ENCODE assay signal across 40 mouse cellular contexts in genomic region chr9:46362459-46362858, GRCm38 (mm10). TPM values are rescaled to one million over a fixed set of nuclear protein-coding genes. Genes with fewer than 3 reads are reported as not detected.
"Had no signal": no experiment of that assay in that cellular context is flagged by ENCODE, and none has a peak within 500 bp of the region (broad histone marks: within the 10 kb centered on the region; RNA-seq: fewer than 3 reads in every experiment).

No protein-coding gene starts in this region.

- H3K36me3 ChIP-seq: heart, embryonic 10.5 days; heart, embryonic 12.5 days; hindbrain, embryonic 10.5 days; hindbrain, embryonic 12.5 days; intestine, embryonic 15.5 days; kidney, embryonic 15.5 days; limb, embryonic 12.5 days; liver, embryonic 13.5 days had no signal

- ATAC-seq: hindbrain, embryonic 16.5 days; inflammation-experienced regulatory T-cells, adult 6 months; intestine, embryonic 15.5 days; intestine, postnatal 0 days had no signal

- DNase-seq: gastrocnemius, adult 2 months; gastrocnemius, postnatal 10 days; gastrocnemius, postnatal 25 days; heart, adult 18-20 months; heart, postnatal 10 days; heart, postnatal 36 days; kidney, adult 18-20 months; kidney, adult 8-10 months; kidney, postnatal 14 days; kidney, postnatal 36 days; layer of hippocampus, adult 9-11 months; layer of hippocampus, postnatal 36 days; left cerebral cortex, postnatal 4 days; liver; liver, embryonic 13.5 days had no signal

- H3K27ac ChIP-seq: gastrocnemius, adult 2 months; heart, embryonic 10.5 days; hindbrain, embryonic 10.5 days; hindbrain, embryonic 12.5 days; hindbrain, embryonic 14.5 days; intestine, embryonic 15.5 days; kidney, embryonic 15.5 days; kidney, postnatal 0 days; limb, embryonic 12.5 days; liver, embryonic 13.5 days had no signal

- H3K4me2 ChIP-seq: heart, embryonic 12.5 days; hindbrain, embryonic 12.5 days; hindbrain, embryonic 14.5 days; intestine, embryonic 15.5 days; kidney, embryonic 15.5 days; limb, embryonic 12.5 days; liver, embryonic 11.5 days; liver, embryonic 13.5 days had no signal

- H3K4me3 ChIP-seq: gastrocnemius, adult 2 months; heart, embryonic 10.5 days; heart, embryonic 12.5 days; hindbrain, embryonic 10.5 days; hindbrain, embryonic 12.5 days; intestine, embryonic 15.5 days; kidney, embryonic 15.5 days; limb, embryonic 12.5 days; liver, embryonic 13.5 days had no signal

- H3K9me3 ChIP-seq: heart, embryonic 10.5 days; heart, embryonic 12.5 days; hindbrain, embryonic 10.5 days; hindbrain, embryonic 12.5 days; intestine, embryonic 15.5 days; kidney, embryonic 15.5 days; limb, embryonic 12.5 days; liver, embryonic 13.5 days had no signal

- H3K27me3 ChIP-seq: hindbrain, embryonic 12.5 days; intestine, embryonic 15.5 days; kidney, embryonic 15.5 days; limb, embryonic 12.5 days; liver, embryonic 13.5 days had no signal

- H3K9ac ChIP-seq: heart, embryonic 12.5 days; hindbrain, embryonic 12.5 days; hindbrain, embryonic 14.5 days; intestine, embryonic 15.5 days; kidney, embryonic 15.5 days; limb, embryonic 12.5 days; liver, embryonic 13.5 days had no signal

- H3K4me1 ChIP-seq: heart, embryonic 10.5 days; intestine, embryonic 15.5 days; kidney, embryonic 15.5 days; liver, embryonic 13.5 days had no signal

RNA-seq across cellular contexts. Expression of gene 4931429L15Rik, which starts 42.7 kb away (rescaled TPM):
- total RNA-seq: gastrocnemius, adult 2 months; gastrocnemius, postnatal 10 days; gastrocnemius, postnatal 25 days; gastrocnemius, postnatal 4 days; heart, adult 18-20 months; heart, adult 8-10 months; heart, postnatal 10 days; heart, postnatal 36 days; layer of hippocampus, adult 18-20 months; layer of hippocampus, postnatal 14 days; layer of hippocampus, postnatal 36 days; left cerebral cortex, adult 18-20 months; left cerebral cortex, adult 8-10 months; left cerebral cortex, postnatal 10 days; left cerebral cortex, postnatal 25 days; left cerebral cortex, postnatal 4 days had no signal
- polyA plus RNA-seq: heart, embryonic 10.5 days; heart, embryonic 12.5 days; heart, embryonic 14.5 days; heart, embryonic 16.5 days; hindbrain, embryonic 10.5 days; hindbrain, embryonic 12.5 days; hindbrain, embryonic 14.5 days; hindbrain, embryonic 16.5 days; inflammation-experienced regulatory T-cells, adult 6 months; intestine, embryonic 15.5 days; intestine, postnatal 0 days; kidney, embryonic 15.5 days; kidney, postnatal 0 days; large intestine, adult 2 months; limb, embryonic 12.5 days; limb, embryonic 14.5 days; liver, embryonic 11.5 days; liver, embryonic 13.5 days had no signal
